Mouse (Mus musculus) CH12F3 (cell line): ENCODE data around the gene Hba-a1.
"Not testable (repeated sequence)": the region's sequence is repeated elsewhere in the genome, so short reads cannot be mapped to it uniquely, and the experiment has no call there.

ENCODE experiments used
- in situ Hi-C: fragments of 300-500 bp; cut with MboI; formaldehyde crosslinking; loops from 2 replicates; pipeline ENCODE4 v1.14.3; 2020; ENCODE audit warnings: low sequenced_read_pairs

Hba-a1 gene

GRCm38 (mm10) chr11:32292819-32293218, 9.5 kb downstream of the Hba-a1 start:
- in situ Hi-C loops = not testable (repeated sequence)

- in situ Hi-C loops = not testable (repeated sequence)
Observed at GRCm38 (mm10) chr11:32293479-32293878, 10.2 kb downstream of the Hba-a1 start.

- in situ Hi-C loops = not testable (repeated sequence)
Observed at GRCm38 (mm10) chr11:32296203-32296602, 12.9 kb downstream of the Hba-a1 start, which contains the start of gene Hba-a2. TSS of gene Hba-a2 (plus strand) at chr11:32296489.

GRCm38 (mm10) chr11:32297417-32297816, 14.1 kb downstream of the Hba-a1 start:
- in situ Hi-C loops = not testable (repeated sequence)

- in situ Hi-C loops = no loop called here
Observed at GRCm38 (mm10) chr11:32297866-32298531, 14.7 kb downstream of the Hba-a1 start.

- in situ Hi-C loops = no loop called here
Observed at GRCm38 (mm10) chr11:32298532-32298918, 15.2 kb downstream of the Hba-a1 start.

- in situ Hi-C loops = not testable (repeated sequence)
Observed at GRCm38 (mm10) chr11:32299865-32300264, 16.6 kb downstream of the Hba-a1 start, which contains the start of gene Hbq1a. TSS of gene Hbq1a (plus strand) at chr11:32300069.

GRCm38 (mm10) chr11:32300279-32301267, 17.3 kb downstream of the Hba-a1 start:
- in situ Hi-C loops = no loop called here

- in situ Hi-C loops = no loop called here
Observed at GRCm38 (mm10) chr11:32301506-32301905, 18.2 kb downstream of the Hba-a1 start.

- in situ Hi-C loops = no loop called here
Observed at GRCm38 (mm10) chr11:32302824-32303419, 19.6 kb downstream of the Hba-a1 start.

GRCm38 (mm10) chr11:32303455-32303854, 20.1 kb downstream of the Hba-a1 start:
- in situ Hi-C loops = no loop called here

- in situ Hi-C loops = no loop called here
Observed at GRCm38 (mm10) chr11:32307006-32307405, 23.7 kb downstream of the Hba-a1 start.

GRCm38 (mm10) chr11:32309446-32309845, 26.1 kb downstream of the Hba-a1 start:
- in situ Hi-C loops = no loop called here

GRCm38 (mm10) chr11:32309928-32310327, 26.6 kb downstream of the Hba-a1 start:
- in situ Hi-C loops = no loop called here

- in situ Hi-C loops = no loop called here
Observed at GRCm38 (mm10) chr11:32316009-32316408, 32.7 kb downstream of the Hba-a1 start.

- in situ Hi-C loops = no loop called here
Observed at GRCm38 (mm10) chr11:32320507-32321195, 37.3 kb downstream of the Hba-a1 start.

- in situ Hi-C loops = no loop called here
Observed at GRCm38 (mm10) chr11:32321196-32321565, 37.9 kb downstream of the Hba-a1 start.

- in situ Hi-C loops = no loop called here
Observed at GRCm38 (mm10) chr11:32324609-32325008, 41.3 kb downstream of the Hba-a1 start.

GRCm38 (mm10) chr11:32331075-32331474, 47.8 kb downstream of the Hba-a1 start:
- in situ Hi-C loops = no loop called here

- in situ Hi-C loops = no loop called here
Observed at GRCm38 (mm10) chr11:32331861-32332260, 48.5 kb downstream of the Hba-a1 start.

- in situ Hi-C loops = no loop called here
Observed at GRCm38 (mm10) chr11:32333235-32333634, 49.9 kb downstream of the Hba-a1 start.
